Mouse (Mus musculus): ENCODE results near the gene Plekhg1. TPM values are rescaled to one million over a fixed set of nuclear protein-coding genes. Genes with fewer than 3 reads are reported as not detected.

Plekhg1 gene
- polyA plus RNA-seq, 1 experiment from 2014 or later, result 4.8 TPM

DNA sequence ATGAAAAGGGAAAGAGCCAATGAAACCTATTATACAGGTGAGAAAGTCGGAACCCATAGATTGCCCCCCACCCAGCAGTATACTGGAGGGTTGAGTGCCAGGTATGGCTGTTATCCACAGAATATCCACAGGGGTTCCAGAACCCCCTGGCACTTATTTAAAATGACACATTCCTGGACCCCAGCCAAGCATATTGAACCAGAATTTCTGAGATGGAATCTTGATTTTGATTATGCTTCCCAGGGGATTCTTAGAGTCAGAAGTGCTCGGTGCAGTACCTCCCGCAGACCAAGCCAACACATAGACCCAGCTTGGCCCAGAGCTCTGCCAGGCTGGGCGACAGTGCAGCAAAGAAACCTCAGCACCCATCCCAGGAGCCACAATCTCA lies 236.5 kb downstream of the Plekhg1 start:
- DNase-seq (ENCODE audit: low spot score) (no peak), ATAC-seq (ENCODE audit: low FRiP score, low TSS enrichment) (no peak)
- H3K27ac ChIP-seq (replicated peaks), result 0 out of 2 replicates have a peak overlapping the region, but pooled peaks have one; percentile 30
- WGBS, result 74% methylated on average over 4 of the region's 4 CpGs
- H3K4me2 ChIP-seq (replicated peaks; ENCODE audit: low read depth), result no peak overlapping the region
- no peak overlapping the region for H3K4me3 ChIP-seq (ENCODE audit: low read depth, low read length)
- TF ChIP-seq CTCF (IDR thresholded peaks at IDR 0.05; ENCODE audit: low read depth) (no peak), EP300 (optimal IDR thresholded peaks at IDR 0.05) (no peak)
- H3K9me3 ChIP-seq (ENCODE audit: control insufficient read depth, low read length), result no peaks in the 10 kb centered on the region
- no peaks in the 10 kb centered on the region for H3K27me3 ChIP-seq (ENCODE audit: control insufficient read depth, insufficient read depth, low read length)
- H3K9ac ChIP-seq (ENCODE audit: low read length), result no peak overlapping the region
- no peaks in the 10 kb centered on the region for H3K4me1 ChIP-seq (replicated peaks; ENCODE audit: control insufficient read depth, insufficient read depth)
- no peaks in the 10 kb centered on the region for H3K36me3 ChIP-seq (ENCODE audit: control insufficient read depth, insufficient read depth, low read length)

DNA sequence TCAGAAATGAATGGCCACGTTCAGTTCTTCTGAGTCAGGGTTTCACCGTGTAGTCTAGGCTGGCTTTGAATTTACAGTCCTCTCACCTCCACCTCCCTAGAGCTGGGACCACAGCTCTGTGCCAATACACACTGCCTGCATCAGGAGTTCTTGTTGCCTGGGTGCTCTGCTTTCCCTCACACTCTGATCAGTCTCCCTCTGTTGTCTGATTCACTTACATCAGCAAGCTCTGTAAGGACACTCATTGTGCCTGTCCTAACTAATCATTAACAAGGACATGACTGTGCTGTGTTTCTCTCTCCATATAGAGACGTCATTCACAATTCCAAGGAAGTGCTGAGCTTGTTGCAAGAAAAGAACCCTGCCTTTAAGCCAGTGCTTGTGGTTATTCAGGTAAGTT lies 238.2 kb downstream of the Plekhg1 start:
- 43% methylated on average over 3 of the region's 3 CpGs for WGBS
- ATAC-seq (ENCODE audit: low FRiP score, low TSS enrichment), result peak; percentile 73
- H3K36me3 ChIP-seq (ENCODE audit: control insufficient read depth, insufficient read depth, low read length), result no peaks in the 10 kb centered on the region

DNA sequence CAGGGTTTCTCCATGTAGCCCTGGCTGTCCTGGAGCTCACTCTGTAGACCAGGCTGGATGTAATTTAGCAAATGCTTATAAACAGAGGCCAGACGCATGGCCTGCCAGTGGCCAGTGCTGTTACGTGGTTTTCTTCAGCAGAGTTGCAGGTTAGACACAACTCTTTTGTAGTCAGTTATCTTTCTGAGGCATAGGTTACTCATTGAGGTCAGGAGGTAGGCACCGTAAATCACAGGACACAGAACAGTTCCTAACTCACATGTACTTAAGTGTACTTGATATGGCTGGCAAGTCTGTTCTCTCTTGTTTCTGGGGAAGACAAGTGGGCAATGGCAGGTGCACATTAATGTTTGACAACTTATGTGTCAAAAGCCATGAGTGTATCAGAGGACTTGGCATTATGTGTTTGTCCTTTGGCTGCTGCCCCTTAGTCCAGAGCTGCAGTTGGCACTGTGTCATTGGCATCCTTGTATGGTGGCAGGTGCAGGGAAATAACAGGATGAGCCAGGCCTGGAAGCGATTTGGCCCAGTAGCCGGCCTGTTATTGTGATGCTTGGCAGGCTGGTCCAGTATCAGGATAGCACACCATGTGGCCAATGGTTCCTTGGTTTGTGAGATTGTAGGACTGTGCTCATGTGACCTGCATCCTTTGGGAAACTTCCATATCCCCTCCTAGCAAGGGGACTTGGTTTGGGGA lies 238.8 kb downstream of the Plekhg1 start:
- Histone ChIP-seq H3K36me3 (ENCODE audit: control insufficient read depth, insufficient read depth, low read length) (no peaks in the 10 kb centered on the region), H3K27ac (replicated peaks) (no peak overlapping the region), H3K9me3 (ENCODE audit: control insufficient read depth, low read length) (no peaks in the 10 kb centered on the region), H3K27me3 (ENCODE audit: control insufficient read depth, insufficient read depth, low read length) (no peaks in the 10 kb centered on the region), H3K4me2 (replicated peaks; ENCODE audit: low read depth) (no peak overlapping the region), H3K9ac (ENCODE audit: low read length) (no peak overlapping the region), H3K4me3 (ENCODE audit: low read depth, low read length) (no peak overlapping the region), H3K4me1 (replicated peaks; ENCODE audit: control insufficient read depth, insufficient read depth) (no peaks in the 10 kb centered on the region)
- TF ChIP-seq CTCF (IDR thresholded peaks at IDR 0.05; ENCODE audit: low read depth) (no peak), EP300 (optimal IDR thresholded peaks at IDR 0.05) (no peak)
- WGBS, result 83% methylated on average over 5 of the region's 5 CpGs
- ATAC-seq (ENCODE audit: low FRiP score, low TSS enrichment) (peak; percentile 28; the same call in 1 of the 2 replicates), DNase-seq (ENCODE audit: low spot score) (no peak)

More for the DNA sequence above, 238.2 kb downstream of the Plekhg1 start:
- Histone ChIP-seq H3K27me3 (ENCODE audit: control insufficient read depth, insufficient read depth, low read length) (no peaks in the 10 kb centered on the region), H3K9me3 (ENCODE audit: control insufficient read depth, low read length) (no peaks in the 10 kb centered on the region), H3K9ac (ENCODE audit: low read length) (no peak overlapping the region), H3K4me3 (ENCODE audit: low read depth, low read length) (no peak overlapping the region), H3K27ac (replicated peaks) (peak overlapping the region; percentile 35; the same call in 1 of the 2 replicates), H3K4me1 (replicated peaks; ENCODE audit: control insufficient read depth, insufficient read depth) (no peaks in the 10 kb centered on the region), H3K4me2 (replicated peaks; ENCODE audit: low read depth) (no peak overlapping the region)
- DNase-seq (ENCODE audit: low spot score), result no peak
- no peak for TF ChIP-seq EP300 (optimal IDR thresholded peaks at IDR 0.05)
- no peak for TF ChIP-seq CTCF (IDR thresholded peaks at IDR 0.05; ENCODE audit: low read depth)

DNA sequence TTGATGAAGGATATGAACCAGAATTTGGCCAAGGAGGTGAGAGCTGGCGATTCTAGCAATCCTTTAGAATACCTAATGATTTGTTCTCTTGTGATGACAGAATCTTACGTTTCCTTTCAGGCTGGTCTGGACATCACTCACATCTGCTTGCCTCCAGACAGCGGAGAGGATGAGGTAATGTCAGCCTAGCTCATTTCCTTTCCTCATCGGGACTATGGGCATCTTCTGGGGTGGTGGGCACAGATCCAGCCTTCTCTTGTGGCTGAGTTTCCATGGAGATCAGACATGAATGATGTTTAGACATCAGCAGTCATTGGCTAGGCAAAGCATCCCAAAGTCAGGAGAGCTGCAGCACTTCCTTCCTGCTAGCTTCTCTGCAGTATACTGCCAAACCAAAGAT lies 240.1 kb downstream of the Plekhg1 start:
- Histone ChIP-seq H3K4me2 (replicated peaks; ENCODE audit: low read depth) (no peak overlapping the region), H3K4me3 (ENCODE audit: low read depth, low read length) (no peak overlapping the region), H3K9me3 (ENCODE audit: control insufficient read depth, low read length) (no peaks in the 10 kb centered on the region), H3K9ac (ENCODE audit: low read length) (no peak overlapping the region), H3K27ac (replicated peaks) (no peak overlapping the region), H3K4me1 (replicated peaks; ENCODE audit: control insufficient read depth, insufficient read depth) (no peaks in the 10 kb centered on the region), H3K36me3 (ENCODE audit: control insufficient read depth, insufficient read depth, low read length) (no peaks in the 10 kb centered on the region), H3K27me3 (ENCODE audit: control insufficient read depth, insufficient read depth, low read length) (no peaks in the 10 kb centered on the region)
- 88% methylated on average over 4 of the region's 4 CpGs for WGBS
- no peak for ATAC-seq (ENCODE audit: low FRiP score, low TSS enrichment)
- TF ChIP-seq EP300 (optimal IDR thresholded peaks at IDR 0.05) (no peak), CTCF (IDR thresholded peaks at IDR 0.05; ENCODE audit: low read depth) (no peak)
- no peak for DNase-seq (ENCODE audit: low spot score)

DNA sequence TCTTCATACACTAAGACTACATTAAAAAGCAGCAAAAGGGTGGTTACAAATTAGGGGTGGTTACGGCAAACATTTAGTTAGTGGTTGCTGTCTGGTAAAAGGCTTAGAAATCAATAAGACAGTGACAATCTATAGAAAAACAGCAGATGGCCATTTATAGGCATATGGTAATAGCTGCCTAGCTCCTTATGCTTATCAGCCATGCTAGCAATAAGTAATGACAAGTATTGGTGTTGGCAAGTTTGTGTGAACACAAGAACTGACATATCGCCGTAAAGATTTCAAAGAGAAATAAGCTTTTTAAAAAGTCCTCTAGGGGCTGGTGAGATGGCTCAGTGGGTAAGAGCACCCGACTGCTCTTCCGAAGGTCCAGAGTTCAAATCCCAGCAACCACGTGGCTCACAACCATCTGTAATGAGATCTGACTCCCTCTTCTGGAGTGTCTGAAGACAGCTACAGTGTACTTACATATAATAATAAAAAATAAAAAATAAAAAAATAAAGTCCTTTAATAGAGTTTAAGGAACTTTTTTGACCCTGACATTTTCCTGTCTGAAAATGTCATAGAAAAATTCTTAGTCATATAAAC lies 250.2 kb downstream of the Plekhg1 start:
- Histone ChIP-seq H3K36me3 (ENCODE audit: control insufficient read depth, insufficient read depth, low read length) (peaks cover 2% of the 10 kb centered on the region; the same call in 1 of the 2 replicates), H3K9me3 (ENCODE audit: control insufficient read depth, low read length) (no peaks in the 10 kb centered on the region), H3K4me3 (ENCODE audit: low read depth, low read length) (no peak overlapping the region), H3K27me3 (ENCODE audit: control insufficient read depth, insufficient read depth, low read length) (no peaks in the 10 kb centered on the region), H3K4me1 (replicated peaks; ENCODE audit: control insufficient read depth, insufficient read depth) (no peaks in the 10 kb centered on the region), H3K27ac (replicated peaks) (no peak overlapping the region), H3K4me2 (replicated peaks; ENCODE audit: low read depth) (no peak overlapping the region), H3K9ac (ENCODE audit: low read length) (no peak overlapping the region)
- TF ChIP-seq EP300 (optimal IDR thresholded peaks at IDR 0.05) (no peak), CTCF (IDR thresholded peaks at IDR 0.05; ENCODE audit: low read depth) (no peak)
- WGBS, result 93% methylated on average over 6 of the region's 6 CpGs
- ATAC-seq (ENCODE audit: low FRiP score, low TSS enrichment) (no peak), DNase-seq (ENCODE audit: low spot score) (no peak)
